Mouse (Mus musculus) adrenal gland, postnatal 36 days (tissue): ENCODE measurements around the gene Mdm4. TPM values are rescaled to one million over a fixed set of nuclear protein-coding genes. Genes with fewer than 3 reads are reported as not detected.
"Not testable (repeated sequence)": the region's sequence is repeated elsewhere in the genome, so short reads cannot be mapped to it uniquely, and the experiment has no call there.

Source experiments
- DNase-seq, 2 experiments: peaks; one replicate each; pipeline ENCODE4 v3.0.0; 2021; ENCODE audit warnings: mixed read lengths in 1 of 2
- total RNA-seq, 2 experiments: library from RNA; stranded (reverse); gene quantifications; 2 replicates each; pipeline ENCODE4 v1.2.3; 2021

The Mdm4 gene
- total RNA-seq, 2 experiments from 2014 or later, result 66.4 to 83.1 TPM

GRCm38 (mm10) chr1:133020137-133020894 is 10.0 kb downstream of the Mdm4 start:
- no peak for DNase-seq

GRCm38 (mm10) chr1:133019312-133019711 is 11.0 kb downstream of the Mdm4 start:
- no peak for DNase-seq

- no peak for DNase-seq
These were observed 11.8 kb downstream of the Mdm4 start for GRCm38 (mm10) chr1:133018580-133018979.

GRCm38 (mm10) chr1:133016775-133017428 is 13.5 kb downstream of the Mdm4 start:
- no peak for DNase-seq

GRCm38 (mm10) chr1:133014196-133014595 is 16.2 kb downstream of the Mdm4 start:
- no peak for DNase-seq

GRCm38 (mm10) chr1:133013331-133013730 is 17.0 kb downstream of the Mdm4 start:
- no peak for DNase-seq

GRCm38 (mm10) chr1:133011955-133012841 is 18.2 kb downstream of the Mdm4 start:
- no peak for DNase-seq

- peak; percentile 49 to 61 for DNase-seq
These were observed 23.8 kb downstream of the Mdm4 start for GRCm38 (mm10) chr1:133006571-133006970.

- no peak for DNase-seq
These were observed 30.0 kb downstream of the Mdm4 start for GRCm38 (mm10) chr1:133000347-133000746.

- no peak for DNase-seq
These were observed 38.8 kb downstream of the Mdm4 start for GRCm38 (mm10) chr1:132991580-132991979.

- no peak for DNase-seq
These were observed 39.6 kb downstream of the Mdm4 start for GRCm38 (mm10) chr1:132990733-132991132.

- DNase-seq, result not testable (repeated sequence)
These were observed 41.6 kb downstream of the Mdm4 start for GRCm38 (mm10) chr1:132988556-132989459.

- peak; percentile 49 to 72 for DNase-seq
These were observed 47.6 kb downstream of the Mdm4 start for GRCm38 (mm10) chr1:132982728-132983127.

GRCm38 (mm10) chr1:132981232-132981631 is 49.1 kb downstream of the Mdm4 start:
- no peak for DNase-seq

- DNase-seq, result peak; percentile 31 to 33
These were observed 53.0 kb downstream of the Mdm4 start for GRCm38 (mm10) chr1:132977402-132977801.

- peak; percentile 63 to 66 for DNase-seq
These were observed 61.7 kb downstream of the Mdm4 start for GRCm38 (mm10) chr1:132968659-132969058.

- no peak for DNase-seq
These were observed 65.7 kb downstream of the Mdm4 start for GRCm38 (mm10) chr1:132964691-132965090.

GRCm38 (mm10) chr1:132964106-132964505 is 66.3 kb downstream of the Mdm4 start:
- DNase-seq, result peak; percentile 46 to 54

GRCm38 (mm10) chr1:132961751-132962150 is 68.6 kb downstream of the Mdm4 start:
- DNase-seq, result peak; percentile 35 to 38

- DNase-seq, result no peak
These were observed 73.6 kb downstream of the Mdm4 start for GRCm38 (mm10) chr1:132956809-132957208.

- no peak for DNase-seq
These were observed 82.5 kb downstream of the Mdm4 start for GRCm38 (mm10) chr1:132947811-132948210.
